Mouse (Mus musculus) lung, adult 2 months (tissue): ENCODE results near the gene Mpdu1.

Source experiments
- CTCF ChIP-seq: fragments of 200-500 bp; IDR thresholded peaks from 2 replicates; pipeline ENCODE4 v1.5.1; 2011; ENCODE audit warnings: mild to moderate bottlenecking, low read length, control low read depth; ENCODE audit not compliant: insufficient read depth
- POLR2A ChIP-seq: fragments of 200-500 bp; IDR thresholded peaks from 2 replicates; pipeline ENCODE4 v1.6.1; 2011; ENCODE audit warnings: low read depth, mild to moderate bottlenecking, control low read depth, low read length, borderline replicate concordance; ENCODE audit errors: extremely low read depth

GRCm38 (mm10) chr11:69704613-69705010 is 42.2 kb upstream of the Mpdu1 start:
- TF ChIP-seq POLR2A = no peak
- TF ChIP-seq CTCF = no peak
